Mouse (Mus musculus) liver, adult 2 months (tissue): ENCODE results near the gene Gm10964. TPM values are rescaled to one million over a fixed set of nuclear protein-coding genes. Genes with fewer than 3 reads are reported as not detected.

Experiments used
- DNase-seq: peaks from one replicate; pipeline ENCODE4 v3.0.0-alpha.2; 2011; ENCODE audit warnings: low read depth, low spot score; ENCODE audit errors: extremely low read depth
- H3K27ac ChIP-seq: fragments of 200-500 bp; replicated peaks from 2 replicates; pipeline ENCODE4 v1.5.1; 2012; ENCODE audit warnings: low read depth, mild to moderate bottlenecking, control low read depth, inconsistent platforms, low read length; ENCODE audit not compliant: insufficient read depth
- H3K27me3 ChIP-seq: fragments of 200-500 bp; 2 replicates; pipeline ENCODE4 v1.6.1; 2012; ENCODE audit warnings: mild to moderate bottlenecking, moderate library complexity, low read length, inconsistent platforms; ENCODE audit not compliant: control insufficient read depth, insufficient read depth
- H3K36me3 ChIP-seq: fragments of 200-500 bp; 2 replicates; pipeline ENCODE4 v1.6.1; 2012; ENCODE audit warnings: low read length, inconsistent platforms; ENCODE audit not compliant: control insufficient read depth, insufficient read depth
- H3K4me1 ChIP-seq: fragments of 200-500 bp; 2 replicates; pipeline ENCODE4 v1.6.1; 2011; ENCODE audit warnings: low read length; ENCODE audit not compliant: control insufficient read depth, insufficient read depth
- H3K4me3 ChIP-seq: fragments of 200-500 bp; 2 replicates; pipeline ENCODE4 v1.5.1; 2011; ENCODE audit warnings: low read depth, mild to moderate bottlenecking, control low read depth, low read length, moderate library complexity; ENCODE audit not compliant: insufficient read depth
- H3K79me2 ChIP-seq: fragments of 200-500 bp; 2 replicates; pipeline ENCODE4 v1.6.1; 2012; ENCODE audit warnings: inconsistent platforms, mild to moderate bottlenecking, low read length, moderate library complexity; ENCODE audit not compliant: control insufficient read depth, insufficient read depth
- H3K9ac ChIP-seq: fragments of 200-500 bp; 2 replicates; pipeline ENCODE4 v1.6.1; 2012; ENCODE audit warnings: low read depth, mild to moderate bottlenecking, control low read depth, inconsistent platforms, low read length
- CTCF ChIP-seq: fragments of 200-500 bp; IDR thresholded peaks from 2 replicates; pipeline ENCODE4 v1.5.1; 2011; ENCODE audit warnings: low read depth, low read length, control low read depth
- POLR2A ChIP-seq: fragments of 200-500 bp; IDR thresholded peaks from 2 replicates; pipeline ENCODE4 v1.6.1; 2011; ENCODE audit warnings: low read length, control low read depth; ENCODE audit not compliant: insufficient read depth; ENCODE audit errors: extremely low read depth
- WGBS: fragments of 180-500 bp; shearing (Covaris S2); methylation state at CpG from one replicate; pipeline ENCODE4 v1.1.7; 2018; 5-methylcytosine and 5-hydroxymethylcytosine counted together
- polyA plus RNA-seq: library from polyadenylated mRNA; depleted of rRNA; stranded (reverse); fragments of >200 nt; gene quantifications from 2 replicates; pipeline ENCODE4 v1.2.3, GENCODE M21; 2012
- total RNA-seq: library from RNA; depleted of rRNA; stranded (reverse); fragments of >200 nt; gene quantifications from 2 replicates; pipeline ENCODE4 v1.2.3, GENCODE M21; 2014

Gm10964 gene
- total and polyA plus RNA-seq, 2 experiments = not detected

GRCm38 (mm10) chr3:103778660-103779059 lies 39.5 kb downstream of the Gm10964 start:
- H3K27me3 ChIP-seq = no peaks in the 10 kb centered on the region
- H3K36me3 ChIP-seq = peaks cover 9% of the 10 kb centered on the region
- no peak overlapping the region for H3K27ac ChIP-seq
- H3K4me3 ChIP-seq = no peak overlapping the region
- H3K9ac ChIP-seq = no peak overlapping the region
- H3K79me2 ChIP-seq = peaks cover 45% of the 10 kb centered on the region
- H3K4me1 ChIP-seq = peaks cover 7% of the 10 kb centered on the region
- WGBS = 72% methylated on average over 6 of the region's 6 CpGs
- TF ChIP-seq CTCF (no peak), POLR2A (no peak)
- no peak for DNase-seq

DNA sequence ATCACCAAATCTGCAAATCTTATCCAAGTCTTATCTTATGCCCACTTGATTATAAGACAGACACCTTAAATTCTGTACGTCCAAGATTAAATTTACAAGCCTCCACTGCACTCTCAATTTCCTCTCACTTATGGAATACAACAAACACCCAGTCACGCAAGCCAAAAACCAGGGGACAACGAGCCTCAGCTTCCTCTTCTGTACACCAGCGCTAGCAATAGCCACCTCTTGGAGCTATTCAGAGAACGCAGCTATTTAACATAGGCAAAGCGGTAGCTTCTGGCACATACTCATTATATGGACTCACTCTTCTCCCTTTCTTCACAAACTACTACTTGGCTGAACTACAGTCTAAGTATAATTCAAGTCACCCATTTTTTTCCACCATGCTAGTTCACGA lies 40.0 kb downstream of the Gm10964 start:
- H3K4me3 ChIP-seq = no peak overlapping the region
- peaks cover 42% of the 10 kb centered on the region for H3K79me2 ChIP-seq
- peaks cover 9% of the 10 kb centered on the region for H3K36me3 ChIP-seq
- no peak overlapping the region for H3K27ac ChIP-seq
- DNase-seq = no peak
- TF ChIP-seq CTCF = no peak
- TF ChIP-seq POLR2A = no peak
- WGBS = 79% methylated on average over 7 of the region's 7 CpGs
- peaks cover 10% of the 10 kb centered on the region for H3K4me1 ChIP-seq
- H3K9ac ChIP-seq = no peak overlapping the region
- H3K27me3 ChIP-seq = no peaks in the 10 kb centered on the region

DNA sequence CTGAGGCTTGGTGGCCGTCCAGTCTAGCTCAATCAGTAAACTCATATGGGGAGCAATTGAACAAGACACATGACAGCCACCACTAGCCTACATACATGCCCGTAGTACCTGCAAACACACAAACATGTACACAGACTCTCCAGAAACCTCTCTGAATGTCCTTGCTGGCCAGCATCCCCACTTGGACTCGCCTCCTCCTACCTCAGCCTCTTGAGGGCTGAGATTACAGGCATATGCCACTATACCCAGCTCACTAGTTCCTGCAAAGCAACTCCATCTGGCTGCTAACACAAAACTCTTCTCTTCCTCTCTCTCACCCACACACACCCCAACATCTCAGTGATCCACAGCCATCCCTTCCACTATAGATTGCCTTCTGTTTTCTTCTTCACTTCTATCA lies 41.1 kb downstream of the Gm10964 start:
- Histone ChIP-seq H3K27ac (no peak overlapping the region), H3K4me3 (no peak overlapping the region), H3K4me1 (peaks cover 14% of the 10 kb centered on the region), H3K27me3 (no peaks in the 10 kb centered on the region), H3K79me2 (peaks cover 41% of the 10 kb centered on the region), H3K36me3 (peaks cover 9% of the 10 kb centered on the region), H3K9ac (no peak overlapping the region)
- 92% methylated on average over 3 of the region's 3 CpGs for WGBS
- no peak for TF ChIP-seq POLR2A
- no peak for TF ChIP-seq CTCF
- no peak for DNase-seq

DNA sequence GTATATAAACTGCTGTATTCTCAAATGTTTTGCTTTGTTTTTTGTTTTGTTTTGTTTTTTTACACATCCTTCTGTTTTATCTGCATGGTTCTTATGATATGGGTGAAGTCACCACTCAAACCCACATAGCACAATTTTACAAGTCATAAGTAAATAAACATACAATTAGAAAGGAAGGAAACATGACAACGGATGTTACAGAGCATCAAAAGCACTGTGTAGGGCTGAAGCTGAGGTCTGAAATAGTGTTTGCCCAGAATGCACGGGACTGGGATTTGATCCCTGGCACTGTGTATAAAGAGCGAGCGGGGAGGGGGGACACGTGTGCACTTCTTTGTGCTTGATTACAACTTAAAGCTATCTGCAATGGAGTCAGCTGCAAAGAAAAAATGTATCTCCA lies 41.6 kb downstream of the Gm10964 start:
- H3K27me3 ChIP-seq = no peaks in the 10 kb centered on the region
- no peak for TF ChIP-seq POLR2A
- TF ChIP-seq CTCF = no peak
- WGBS = 66% methylated on average over 5 of the region's 5 CpGs
- no peak overlapping the region for H3K4me3 ChIP-seq
- peaks cover 15% of the 10 kb centered on the region for H3K4me1 ChIP-seq
- DNase-seq = no peak
- no peak overlapping the region for H3K27ac ChIP-seq
- H3K79me2 ChIP-seq = peaks cover 38% of the 10 kb centered on the region
- H3K9ac ChIP-seq = no peak overlapping the region
- peaks cover 7% of the 10 kb centered on the region for H3K36me3 ChIP-seq

GRCm38 (mm10) chr3:103782844-103783609 lies 43.9 kb downstream of the Gm10964 start:
- H3K27ac ChIP-seq = no peak overlapping the region
- WGBS = 82% methylated on average over 4 of the region's 4 CpGs
- DNase-seq = no peak
- no peaks in the 10 kb centered on the region for H3K36me3 ChIP-seq
- H3K4me3 ChIP-seq = no peak overlapping the region
- peaks cover 27% of the 10 kb centered on the region for H3K4me1 ChIP-seq
- H3K9ac ChIP-seq = no peak overlapping the region
- TF ChIP-seq CTCF (no peak), POLR2A (no peak)
- H3K27me3 ChIP-seq = no peaks in the 10 kb centered on the region
- peaks cover 37% of the 10 kb centered on the region for H3K79me2 ChIP-seq

- Histone ChIP-seq H3K4me1 (peaks cover 33% of the 10 kb centered on the region), H3K36me3 (no peaks in the 10 kb centered on the region), H3K4me3 (no peak overlapping the region), H3K9ac (no peak overlapping the region), H3K27ac (peak overlapping the region; percentile 43; the same call in 1 of the 2 replicates), H3K79me2 (peaks cover 24% of the 10 kb centered on the region; the same call in 1 of the 2 replicates), H3K27me3 (no peaks in the 10 kb centered on the region)
- peak; percentile 94 for DNase-seq
- WGBS = 17% methylated on average over 7 of the region's 7 CpGs
- TF ChIP-seq POLR2A (no peak), CTCF (no peak)
These were observed 48.1 kb downstream of the Gm10964 start for GRCm38 (mm10) chr3:103787225-103787624.
